Mouse (Mus musculus) adrenal gland, adult 18-20 months (tissue): ENCODE results near the gene Sh3tc1. TPM values are rescaled to one million over a fixed set of nuclear protein-coding genes. Genes with fewer than 3 reads are reported as not detected.

ENCODE experiments used
- DNase-seq, 2 experiments: peaks; one replicate each; pipeline ENCODE4 v3.0.0; 2021 to 2022; ENCODE audit warnings: low spot score in 2 of 2
- long read RNA-seq, 2 experiments: library from polyadenylated mRNA; stranded (forward); transcript quantifications; one replicate each; pipeline ENCODE4 v2.0.0; 2021
- total RNA-seq, 2 experiments: library from RNA; stranded (reverse); gene quantifications; 1 replicate in 1 of 2; 2 replicates in 1 of 2; pipeline ENCODE4 v1.2.3; 2021

Sh3tc1 gene
- 10 to 100 TPM; 25.5 to 26.1 TPM for total RNA-seq
- long read RNA-seq, experiment 1, full-length matches to known transcripts = 32 of 47 reads
- long read RNA-seq, experiment 1, partial matches to known transcripts = 3 of 47 reads
- long read RNA-seq, experiment 1, other reads (novel, unspliced or antisense) = 12 of 47 reads
- long read RNA-seq, experiment 2, full-length matches to known transcripts = 79 of 143 reads
- long read RNA-seq, experiment 2, partial matches to known transcripts = 48 of 143 reads
- long read RNA-seq, experiment 2, other reads (novel, unspliced or antisense) = 16 of 143 reads

DNA sequence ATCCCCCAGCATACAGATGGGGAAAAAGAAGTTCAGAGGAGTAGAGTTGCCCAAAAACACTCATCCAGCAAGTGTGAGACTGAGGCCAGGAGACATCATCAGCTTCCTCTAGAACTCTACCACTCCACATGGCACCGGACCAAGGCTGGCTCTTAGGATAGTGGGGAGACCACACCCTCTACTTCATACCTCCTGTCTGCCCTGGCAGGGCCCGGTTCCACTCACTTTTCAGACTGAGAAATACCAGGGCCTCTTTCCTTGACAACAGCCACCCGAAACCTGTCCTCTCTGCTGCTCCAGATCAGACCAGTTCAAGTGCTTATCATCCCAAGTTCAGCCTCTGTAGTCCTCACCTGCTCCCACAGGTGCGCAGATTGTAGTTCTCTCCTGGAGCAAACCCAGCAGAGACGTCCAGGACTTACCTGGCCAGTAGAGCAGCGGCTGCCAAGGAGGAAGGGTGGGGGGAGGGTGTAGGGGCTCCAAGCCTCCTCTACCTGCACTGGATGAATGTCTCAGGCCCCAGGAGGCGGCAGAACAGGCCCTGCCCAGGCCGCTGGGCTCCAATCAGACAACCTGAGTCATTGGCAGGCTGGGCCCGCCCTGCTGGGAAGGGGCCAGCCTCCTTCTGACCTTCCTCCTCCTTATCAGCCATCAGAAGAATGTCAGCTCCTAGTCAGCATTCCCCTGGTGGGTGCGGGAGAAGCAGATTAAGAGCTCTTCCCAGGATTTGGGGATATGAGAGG lies at the start of gene Sh3tc1:
TSS of gene Sh3tc1 (minus strand) at position 452 of the 743 bp plus-strand sequence.
- DNase-seq = peak; percentile 56 to 62

DNA sequence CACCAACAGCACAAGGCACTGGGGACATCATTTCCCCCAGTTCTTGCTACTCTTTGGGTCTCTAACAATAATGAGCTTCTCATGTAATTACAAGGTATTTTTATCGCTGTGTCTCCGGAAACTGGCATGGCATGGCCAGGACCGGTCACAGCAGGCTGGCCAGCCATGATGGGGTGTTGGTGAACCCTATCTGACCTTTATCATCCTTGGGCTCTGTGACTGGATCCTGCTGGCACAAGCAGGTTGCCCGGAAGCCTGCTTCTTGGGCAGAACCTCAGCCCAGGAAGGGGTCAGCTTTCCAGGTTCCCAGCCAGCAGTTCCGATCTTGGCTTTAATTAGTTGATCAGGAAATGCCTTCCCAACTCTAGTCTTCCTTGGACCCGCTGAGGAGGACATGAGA lies 48.9 kb upstream of the Sh3tc1 start:
- no peak for DNase-seq

DNA sequence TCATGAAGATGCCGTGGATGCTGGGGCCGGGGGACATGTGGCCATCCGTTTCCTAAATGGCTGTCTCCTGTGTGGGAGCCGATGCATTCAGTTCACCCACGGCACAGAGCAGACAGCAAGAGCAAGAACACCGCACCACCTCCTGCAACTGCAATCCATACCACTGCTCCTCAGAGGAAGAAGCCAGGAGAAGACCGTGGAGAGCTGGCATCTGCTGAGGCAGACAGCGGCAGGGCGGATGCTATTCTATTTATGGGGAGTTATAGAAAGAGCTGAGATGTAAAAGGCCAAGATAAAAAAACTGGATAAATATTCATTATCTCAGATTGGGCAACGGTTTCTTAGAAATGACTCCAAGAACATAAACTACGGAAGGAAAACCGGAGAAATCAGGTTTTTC lies 48.1 kb upstream of the Sh3tc1 start:
- DNase-seq = no peak

DNA sequence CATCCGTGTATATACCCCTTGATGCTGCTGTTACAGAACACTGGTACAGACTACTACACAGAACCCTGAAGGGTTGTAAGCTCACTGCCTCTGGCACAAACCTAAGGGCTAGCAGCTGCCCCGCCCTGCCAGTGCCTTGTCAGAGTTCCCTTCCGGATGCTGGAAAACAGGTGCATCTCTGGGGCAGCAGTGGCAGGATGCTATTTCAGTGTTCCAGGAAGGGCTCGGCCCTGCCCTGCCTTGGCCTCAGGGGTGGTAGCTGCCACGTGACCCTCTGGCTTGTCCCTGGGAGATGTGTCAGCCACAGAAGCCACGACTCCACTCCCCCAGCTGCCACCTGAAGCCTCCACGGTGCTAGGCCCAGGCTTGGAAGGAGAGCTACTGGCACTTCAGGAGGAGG lies 46.1 kb upstream of the Sh3tc1 start:
- DNase-seq = no peak

- DNase-seq = no peak
Measured at GRCm38 (mm10) chr5:35782648-35783180, 42.9 kb upstream of the Sh3tc1 start.

DNA sequence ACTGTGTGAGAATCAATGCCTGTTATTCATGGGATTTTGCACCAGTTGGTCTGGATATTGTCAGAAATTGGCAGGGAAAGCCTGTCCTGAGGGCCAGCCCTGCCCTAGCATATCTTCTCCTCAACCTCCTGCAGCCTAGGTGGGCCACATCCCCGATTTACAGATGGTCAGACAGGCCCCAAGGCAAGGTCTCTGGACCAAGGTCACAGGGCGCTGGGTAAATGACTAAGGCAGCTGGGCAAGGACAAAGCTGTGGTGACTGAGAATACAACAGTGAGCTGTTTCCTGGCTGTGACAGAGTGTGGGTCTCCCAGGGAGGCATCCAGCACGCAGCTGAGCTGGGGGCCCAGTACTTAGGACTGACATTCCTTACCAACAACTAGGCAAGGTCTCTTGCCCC lies 41.3 kb upstream of the Sh3tc1 start:
- peak in 1 of 2 experiments; percentile 31 for DNase-seq

- DNase-seq = no peak
Measured at GRCm38 (mm10) chr5:35774137-35774424, 34.3 kb upstream of the Sh3tc1 start.

DNA sequence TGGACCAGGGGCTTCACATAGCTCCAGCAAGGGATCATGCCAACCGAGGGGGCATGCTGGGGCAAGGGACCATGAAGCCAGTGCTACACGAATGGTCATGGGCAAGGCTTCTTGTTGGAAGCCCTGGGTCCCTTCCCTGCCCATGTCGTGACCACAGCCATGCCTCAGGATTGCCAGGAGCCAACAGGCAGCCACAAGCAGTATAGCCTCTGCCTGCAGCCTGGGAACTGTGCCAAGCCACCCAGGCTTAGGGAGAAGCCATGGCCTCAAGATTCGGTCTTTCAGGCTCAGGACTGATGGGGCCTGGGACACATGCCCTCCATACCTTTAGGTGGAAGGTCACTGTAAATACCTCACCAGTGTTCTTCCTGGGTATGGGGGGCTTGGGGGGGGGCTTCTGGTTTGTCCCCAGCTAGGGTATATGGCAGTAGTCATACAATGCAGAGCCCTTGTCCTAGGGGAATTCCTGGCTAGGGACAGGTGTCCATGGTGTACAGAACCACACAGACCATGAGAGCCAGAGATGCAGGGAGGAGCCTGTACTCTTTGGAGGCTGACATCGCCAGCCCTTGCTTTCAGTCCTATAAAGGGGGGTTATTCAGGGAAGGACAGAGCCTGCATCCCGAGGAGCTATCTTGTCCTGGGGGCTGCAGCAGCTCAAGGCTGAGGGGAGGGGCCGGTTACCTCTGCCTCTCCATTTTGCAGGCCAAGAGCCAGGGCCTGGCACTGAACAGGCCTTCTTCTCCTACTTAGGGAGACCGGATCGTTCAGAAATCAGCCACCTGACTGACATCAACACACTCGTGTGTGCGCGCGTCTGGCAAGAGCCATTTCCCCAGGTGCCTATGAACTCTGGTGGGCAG lies 33.7 kb upstream of the Sh3tc1 start:
- DNase-seq = peak; percentile 33 to 40

DNA sequence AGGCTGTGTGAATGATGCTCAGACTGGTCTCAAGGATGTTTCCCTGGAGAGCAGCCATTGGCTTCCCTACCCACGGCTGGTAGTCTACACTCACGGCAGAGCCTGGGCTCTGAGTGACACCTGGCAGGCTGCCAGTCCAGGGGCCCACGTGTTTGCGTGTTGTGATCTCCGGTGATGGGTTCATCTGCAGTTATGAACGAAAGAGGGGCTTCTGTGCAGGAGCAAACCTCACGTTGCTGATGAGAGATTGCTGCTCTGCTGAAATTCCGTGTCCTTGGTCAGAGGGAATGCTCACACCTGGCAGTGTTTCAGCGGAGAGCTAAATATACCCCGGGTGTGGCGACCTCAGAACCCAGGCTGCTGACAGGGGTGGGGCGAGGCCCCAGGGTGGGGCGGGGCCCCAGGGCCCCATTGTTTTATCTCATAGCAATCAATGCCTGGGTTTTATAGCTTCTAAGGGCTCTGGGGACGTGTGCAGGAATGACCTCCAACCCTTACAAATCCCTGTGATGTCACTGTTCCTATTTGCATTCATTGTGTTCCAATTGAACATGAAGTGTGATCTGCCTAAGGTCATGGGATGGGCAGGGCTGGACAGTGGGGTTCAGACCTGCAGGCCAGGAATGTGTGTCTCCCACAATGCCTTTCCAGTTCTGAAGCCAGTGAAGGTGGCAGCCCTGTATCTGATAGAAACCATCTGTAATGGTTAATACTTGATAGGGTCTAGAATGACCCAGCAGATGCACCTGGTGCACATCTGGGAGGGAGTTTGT lies 31.3 kb upstream of the Sh3tc1 start:
- peak; percentile 54 to 66 for DNase-seq

DNA sequence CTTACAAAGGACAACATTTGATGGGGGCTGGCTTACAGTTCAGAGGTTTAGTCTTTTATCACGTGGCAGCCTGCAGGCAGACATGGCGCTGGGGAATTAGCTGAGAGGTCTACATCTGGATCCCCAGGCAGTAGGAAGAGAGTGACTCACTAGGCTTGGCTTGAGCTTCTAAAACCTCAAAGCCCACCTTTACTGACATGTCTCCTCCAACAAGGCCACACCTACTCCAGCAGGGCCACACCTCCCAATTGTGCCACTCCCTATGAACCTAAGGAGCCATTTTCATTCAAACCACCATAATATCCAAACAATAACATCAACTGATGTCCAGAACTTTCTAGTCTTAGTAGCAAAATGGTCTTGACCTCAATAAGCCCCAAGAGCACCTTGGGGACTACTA lies 30.5 kb upstream of the Sh3tc1 start:
- no peak for DNase-seq

- no peak for DNase-seq
Measured at GRCm38 (mm10) chr5:35768997-35769396, 29.2 kb upstream of the Sh3tc1 start.

DNA sequence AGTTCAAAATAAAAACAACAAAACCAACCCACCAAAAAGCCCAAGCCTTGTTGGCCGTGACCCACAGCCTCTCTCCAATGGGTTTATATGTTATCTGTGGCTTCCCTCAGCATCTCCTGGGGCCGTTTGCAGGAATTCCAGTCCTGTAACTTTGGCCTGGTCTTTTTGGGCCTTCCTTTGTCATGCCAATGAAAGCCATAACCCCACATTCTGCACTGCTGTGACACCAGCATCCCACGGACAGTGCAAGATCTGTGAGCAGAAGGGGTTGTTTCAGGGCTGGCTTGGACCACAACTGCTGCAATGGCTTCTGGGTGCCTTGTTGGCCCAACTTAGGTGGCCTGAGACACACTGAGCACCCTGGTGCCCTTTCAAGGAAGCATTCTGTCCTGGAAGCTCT lies 28.7 kb upstream of the Sh3tc1 start:
- DNase-seq = no peak

DNA sequence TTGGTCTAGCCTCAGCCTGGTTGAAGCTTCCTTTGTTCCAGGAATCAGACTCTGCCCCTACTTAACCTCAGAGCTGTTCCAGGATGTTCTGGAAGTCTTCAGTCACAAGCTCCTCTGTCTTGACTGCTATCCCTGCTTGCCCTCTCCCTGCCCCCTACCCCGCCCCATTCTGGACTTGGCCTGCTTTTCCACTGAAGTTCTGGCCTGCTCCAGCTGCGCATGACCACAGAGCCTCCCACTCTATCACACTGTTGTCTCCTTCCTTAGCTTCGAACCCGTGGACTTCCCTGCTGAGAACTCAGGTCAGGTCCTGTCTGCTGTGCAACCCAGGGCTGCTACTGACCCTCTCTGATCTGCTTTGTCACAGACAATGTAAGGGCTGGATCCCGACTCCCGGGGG lies 26.1 kb upstream of the Sh3tc1 start:
- DNase-seq = no peak

- DNase-seq = no peak
Measured at GRCm38 (mm10) chr5:35762850-35763249, 23.1 kb upstream of the Sh3tc1 start.

DNA sequence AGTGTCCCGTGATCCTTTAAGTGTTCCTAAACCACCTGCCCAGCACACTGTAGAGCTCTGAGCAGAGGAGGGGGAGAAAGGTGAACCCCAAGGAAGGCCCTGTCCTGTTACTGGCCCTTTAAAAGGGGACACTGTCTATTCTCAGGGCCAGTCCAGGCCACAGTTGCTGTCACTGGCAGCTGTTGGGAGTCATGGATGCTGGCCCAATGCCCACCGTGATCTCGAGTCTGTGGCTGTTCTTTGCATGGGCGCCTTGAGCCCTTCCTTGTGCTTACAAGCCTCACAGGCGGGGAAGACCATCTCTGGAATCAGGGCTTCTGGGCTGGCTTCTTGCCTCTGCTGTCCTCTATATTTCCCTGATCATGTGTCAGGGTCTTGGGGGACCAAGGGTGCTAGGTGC lies 22.6 kb upstream of the Sh3tc1 start:
- DNase-seq = no peak

DNA sequence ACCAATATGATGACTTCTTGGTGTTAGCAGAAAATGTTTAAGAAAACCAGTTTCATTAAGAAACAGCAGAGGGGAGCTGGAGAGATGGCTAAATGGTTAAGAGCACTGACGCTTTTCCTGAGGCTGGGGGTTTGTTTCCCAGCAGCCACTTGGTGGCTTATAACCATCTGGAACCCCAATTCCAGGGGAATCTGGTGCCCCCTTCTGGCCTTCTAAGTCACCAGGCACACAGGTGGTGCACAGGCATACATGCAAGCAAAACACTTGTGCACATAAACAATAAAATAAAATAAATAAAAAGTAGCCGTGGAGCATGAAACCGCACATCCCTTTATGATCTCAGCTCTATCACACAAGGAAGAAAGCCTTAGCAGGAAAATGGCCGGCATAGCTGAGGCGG lies 21.5 kb upstream of the Sh3tc1 start:
- no peak for DNase-seq

DNA sequence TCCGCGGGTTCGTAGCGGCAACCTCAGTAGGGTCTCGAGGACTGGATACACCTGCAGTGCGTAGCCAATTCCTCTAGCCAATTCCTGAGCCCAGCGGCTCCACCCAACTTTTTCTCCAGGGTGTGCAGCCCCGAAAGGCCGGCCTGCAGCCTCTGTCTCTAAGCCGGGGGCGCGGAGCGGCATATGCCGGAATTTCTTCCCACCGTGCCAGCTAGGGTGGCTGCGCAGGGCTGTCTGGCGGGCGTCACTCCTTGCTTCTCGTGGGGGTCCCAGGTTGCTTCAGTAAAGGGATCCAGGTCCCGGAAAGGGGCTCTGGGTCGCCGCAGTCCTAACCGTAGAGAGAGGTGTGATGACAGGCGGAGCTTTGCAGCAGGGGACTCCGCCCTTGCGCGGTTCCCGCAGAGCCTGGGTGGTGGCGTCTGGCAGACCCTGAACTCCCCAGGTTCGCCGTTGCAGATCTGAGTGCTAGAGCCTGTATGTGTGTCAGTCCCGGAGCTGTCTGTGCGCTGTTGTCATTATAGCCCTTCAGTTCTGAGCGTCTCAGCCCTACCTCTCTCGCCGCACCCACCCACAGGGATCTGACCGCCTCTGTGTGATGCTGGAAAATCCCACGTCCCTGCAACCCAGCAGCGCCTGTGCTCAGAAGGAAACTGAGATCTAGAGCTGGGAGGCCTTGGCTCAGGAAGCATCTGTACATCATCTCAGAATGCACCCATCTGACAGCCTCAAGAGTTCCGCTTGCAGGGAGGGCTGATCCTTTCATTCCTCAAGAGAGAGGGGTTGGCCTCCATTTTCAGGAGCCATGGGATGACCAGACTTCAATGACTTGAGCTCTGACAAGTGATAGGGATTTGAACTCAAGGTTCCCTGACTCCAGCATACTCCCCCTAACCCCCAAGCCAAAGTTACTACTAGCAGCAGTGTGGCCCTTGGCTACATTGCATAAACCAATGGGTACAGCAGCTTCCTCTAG lies 18.6 kb upstream of the Sh3tc1 start:
- no peak for DNase-seq

GRCm38 (mm10) chr5:35757639-35758001 lies 17.8 kb upstream of the Sh3tc1 start, which contains the start of gene Ablim2:
TSS of gene Ablim2 (plus strand) at chr5:35757880.
- DNase-seq = peak; percentile 82

DNA sequence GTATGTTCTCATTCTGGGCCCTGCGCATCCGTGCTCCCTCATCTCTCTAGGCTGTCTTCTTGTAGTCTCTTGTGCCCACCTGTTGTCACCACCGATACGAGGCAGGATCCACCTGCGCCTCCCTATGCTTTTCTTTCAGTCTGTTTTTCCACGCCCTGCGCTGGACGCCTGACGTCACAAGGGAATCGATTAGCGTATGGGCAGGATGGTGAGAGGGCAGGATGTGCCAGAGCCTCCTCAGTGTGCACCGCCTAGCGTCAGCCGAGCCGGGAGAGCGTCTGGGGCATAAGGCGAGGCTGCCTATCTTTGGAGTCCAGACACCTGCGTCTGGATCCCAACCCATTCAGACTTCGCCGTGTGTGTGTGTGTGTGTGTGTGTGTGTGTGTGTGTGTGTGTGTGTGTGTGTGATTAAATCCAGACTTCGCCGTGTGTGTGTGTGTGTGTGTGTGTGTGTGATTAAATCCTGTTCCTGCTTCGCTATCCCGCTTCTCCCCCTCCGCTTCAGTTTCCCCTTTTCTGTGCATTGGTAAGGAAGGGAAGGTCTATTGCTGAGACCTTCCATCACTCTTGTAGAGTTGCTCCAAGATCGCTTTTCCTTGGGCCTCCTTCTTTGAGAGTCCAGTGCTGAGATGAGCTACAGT lies 17.3 kb upstream of the Sh3tc1 start:
- DNase-seq = no peak
